In genomic region chr14:22577411-22578037, GRCm38 (mm10) we compare ENCODE assay signal across 7 mouse cellular contexts.
DNase-seq lines count a peak whose midpoint lies in the region; ATAC-seq lines count a peak whose summit lies in the region.

No protein-coding gene starts in this region.

- peaks cover 15% of the 10 kb centered on the region for H3K4me1 ChIP-seq in hindbrain, embryonic 11.5 days (replicated peaks; ENCODE audit: control insufficient read depth, insufficient read depth, low read length)
- H3K4me1 ChIP-seq in limb, embryonic 13.5 days: peaks cover 40% of the 10 kb centered on the region

- no peaks in the 10 kb centered on the region for H3K9me3 ChIP-seq in hindbrain, embryonic 11.5 days (ENCODE audit: control insufficient read depth, low read length)
- no peaks in the 10 kb centered on the region for H3K9me3 ChIP-seq in limb, embryonic 13.5 days

- 11% methylated on average over 13 of the region's 13 CpGs for WGBS in hindbrain, embryonic 11.5 days
- WGBS in limb, embryonic 13.5 days: 31% methylated on average over 13 of the region's 13 CpGs

- no peak overlapping the region for H3K9ac ChIP-seq in hindbrain, embryonic 11.5 days (ENCODE audit: low read depth, low read length)
- no peak overlapping the region for H3K9ac ChIP-seq in limb, embryonic 13.5 days

- peak; percentile 87 for ATAC-seq in hindbrain, embryonic 11.5 days (ENCODE audit: low FRiP score)
- ATAC-seq in limb, embryonic 13.5 days (ENCODE audit: low FRiP score, low read depth): no peak
- ATAC-seq in CD4-positive, CD25-positive, alpha-beta regulatory T cell, adult 4 months: no peak

- H3K27ac ChIP-seq in hindbrain, embryonic 11.5 days (ENCODE audit: low read depth, low read length): peak overlapping the region; percentile 67
- H3K27ac ChIP-seq in limb, embryonic 13.5 days: no peak overlapping the region

- no peaks in the 10 kb centered on the region for H3K36me3 ChIP-seq in hindbrain, embryonic 11.5 days (ENCODE audit: control insufficient read depth, insufficient read depth, low read length)
- no peaks in the 10 kb centered on the region for H3K36me3 ChIP-seq in limb, embryonic 13.5 days

- no peaks in the 10 kb centered on the region for H3K27me3 ChIP-seq in hindbrain, embryonic 11.5 days (ENCODE audit: control insufficient read depth, insufficient read depth, low read length)
- H3K27me3 ChIP-seq in limb, embryonic 13.5 days: peaks cover 18% of the 10 kb centered on the region

- H3K4me2 ChIP-seq in hindbrain, embryonic 11.5 days (replicated peaks; ENCODE audit: low read depth, low read length): peak overlapping the region; percentile 31; the same call in 1 of the 2 replicates
- peak overlapping the region; percentile 43 for H3K4me2 ChIP-seq in limb, embryonic 13.5 days (replicated peaks)

- peak; percentile 66 for DNase-seq in 3T3-L1 (ENCODE audit: low read depth, low spot score)
- peak; percentile 19 for DNase-seq in adrenal gland, adult 8-10 months
- DNase-seq in hindbrain, embryonic 11.5 days (ENCODE audit: low spot score): peak; percentile 70
- no peak for DNase-seq in spleen, postnatal 14 days (ENCODE audit: low spot score in 2 of 2)
- DNase-seq in B cell, adult 2 months: no peak

- H3K4me3 ChIP-seq in hindbrain, embryonic 11.5 days (ENCODE audit: low read depth, low read length): no peak overlapping the region
- H3K4me3 ChIP-seq in limb, embryonic 13.5 days: 0 out of 2 replicates have a peak overlapping the region, but pooled peaks have one; percentile 7

Comparison
In these comparisons a context has a peak if more than half of its experiments do, and no peak if none do; other contexts are left out.
1. DNase-seq: peak in 3T3-L1 (single experiment), adrenal gland, adult 8-10 months (single experiment) and hindbrain, embryonic 11.5 days (single experiment); none in spleen, postnatal 14 days (0 of 2) and B cell, adult 2 months (0 of 2).